Mouse (Mus musculus) embryo, embryonic 10.5 days (tissue): ENCODE data around the gene Maml3.

Experiments used
- DNase-seq: peaks from one replicate; pipeline ENCODE4 v3.0.0-alpha.2; 2015; ENCODE audit warnings: low spot score

Maml3 gene

DNA sequence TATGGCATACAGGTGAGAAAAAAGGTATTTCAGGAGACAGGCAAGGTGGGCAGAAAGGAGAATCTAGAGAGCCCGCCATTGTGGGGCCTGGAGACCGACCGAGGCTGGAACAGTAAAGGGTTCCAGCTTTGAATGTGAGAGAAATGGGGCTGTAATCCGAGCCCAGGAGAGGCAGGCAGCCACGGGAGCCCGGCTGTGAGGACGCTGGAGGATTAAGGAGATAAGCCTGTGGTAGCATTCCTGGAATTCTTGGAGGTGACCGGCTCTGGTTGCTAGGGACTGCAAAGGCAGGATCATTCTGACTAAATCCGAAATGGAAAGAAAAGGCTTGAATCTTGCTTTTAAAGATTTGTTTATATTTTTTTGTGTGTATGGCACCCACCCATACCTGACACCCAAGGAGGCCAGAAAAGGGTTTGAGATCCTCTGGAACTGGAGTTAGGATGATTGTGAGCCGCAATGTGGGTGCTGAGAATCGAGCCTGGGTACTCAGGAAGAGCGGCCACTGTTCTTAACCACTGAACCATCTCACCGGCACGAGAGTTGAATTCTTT, 196.4 kb downstream of the Maml3 start:
- peak; percentile 81 for DNase-seq

- DNase-seq, result no peak
Measured at GRCm38 (mm10) chr3:51907113-51907860, 197.6 kb downstream of the Maml3 start.

DNA sequence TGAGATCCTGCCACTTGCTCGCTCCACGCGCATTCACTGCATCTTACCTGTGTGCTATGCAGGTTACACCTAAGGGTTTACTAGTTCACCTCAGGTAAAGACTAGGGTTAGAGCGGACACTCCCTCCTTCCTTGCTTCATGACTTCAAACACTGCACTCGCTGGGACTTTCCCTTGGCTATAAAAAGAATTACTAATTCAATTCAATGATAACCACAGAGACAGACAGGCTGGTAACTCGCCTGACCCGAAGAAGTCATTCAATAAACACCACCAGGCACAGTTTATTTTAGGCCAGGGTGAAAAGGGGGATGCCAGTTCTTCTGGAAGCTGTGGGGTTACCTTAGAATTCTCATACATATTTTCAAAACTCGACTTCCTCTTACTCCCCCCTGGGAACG, 199.0 kb downstream of the Maml3 start:
- no peak for DNase-seq

- no peak for DNase-seq
Measured at GRCm38 (mm10) chr3:51904357-51904855, 200.5 kb downstream of the Maml3 start.

DNA sequence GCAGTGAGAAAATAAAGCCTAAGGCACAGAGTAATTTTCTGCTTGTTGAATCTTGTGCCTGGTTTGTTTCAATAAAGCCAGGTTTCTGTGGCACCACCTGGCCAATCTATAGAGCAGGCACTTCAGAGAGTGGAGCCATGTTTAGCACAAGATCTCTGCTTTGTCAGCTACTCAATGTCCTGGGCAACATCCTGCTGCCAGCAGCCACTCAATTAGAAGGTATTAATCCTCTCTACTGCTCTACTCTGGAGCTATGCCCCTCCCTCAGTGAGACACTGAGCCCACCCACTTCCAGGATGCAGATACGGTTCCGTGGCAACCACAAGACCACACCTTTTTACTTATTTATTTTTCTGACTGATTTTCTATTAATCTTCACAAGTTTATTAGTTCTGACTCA, 203.7 kb downstream of the Maml3 start:
- DNase-seq, result no peak

GRCm38 (mm10) chr3:51894514-51894913, 210.4 kb downstream of the Maml3 start:
- no peak for DNase-seq

DNA sequence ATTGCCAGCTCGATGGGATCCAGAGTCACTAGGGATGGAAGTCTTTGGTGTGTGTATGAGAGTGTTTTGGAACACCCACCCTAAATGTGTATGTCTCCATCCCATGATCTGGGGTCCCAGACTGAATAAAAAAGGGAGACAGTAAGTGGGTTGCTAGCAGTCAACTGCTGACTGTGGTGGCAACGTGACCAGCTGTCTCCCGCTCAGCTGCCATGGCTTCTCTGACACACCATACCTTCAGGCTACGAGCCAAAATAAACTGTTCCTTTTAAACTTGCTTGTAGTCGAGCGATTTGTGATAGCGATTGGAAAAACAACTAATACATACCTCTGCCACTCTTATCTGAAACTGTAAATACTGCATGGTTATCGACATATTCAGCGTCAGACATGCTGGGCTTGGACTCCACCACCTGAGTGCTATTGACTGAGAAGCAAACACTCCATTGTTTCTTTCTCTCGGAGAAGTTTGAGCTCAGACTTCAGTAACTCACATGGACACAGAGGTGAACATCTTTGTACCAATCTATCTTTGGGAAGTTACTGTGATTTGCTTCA, 213.2 kb downstream of the Maml3 start:
- DNase-seq, result no peak

- no peak for DNase-seq
Measured at GRCm38 (mm10) chr3:51890181-51890580, 214.7 kb downstream of the Maml3 start.

- no peak for DNase-seq
Measured at GRCm38 (mm10) chr3:51889776-51890175, 215.1 kb downstream of the Maml3 start.

DNA sequence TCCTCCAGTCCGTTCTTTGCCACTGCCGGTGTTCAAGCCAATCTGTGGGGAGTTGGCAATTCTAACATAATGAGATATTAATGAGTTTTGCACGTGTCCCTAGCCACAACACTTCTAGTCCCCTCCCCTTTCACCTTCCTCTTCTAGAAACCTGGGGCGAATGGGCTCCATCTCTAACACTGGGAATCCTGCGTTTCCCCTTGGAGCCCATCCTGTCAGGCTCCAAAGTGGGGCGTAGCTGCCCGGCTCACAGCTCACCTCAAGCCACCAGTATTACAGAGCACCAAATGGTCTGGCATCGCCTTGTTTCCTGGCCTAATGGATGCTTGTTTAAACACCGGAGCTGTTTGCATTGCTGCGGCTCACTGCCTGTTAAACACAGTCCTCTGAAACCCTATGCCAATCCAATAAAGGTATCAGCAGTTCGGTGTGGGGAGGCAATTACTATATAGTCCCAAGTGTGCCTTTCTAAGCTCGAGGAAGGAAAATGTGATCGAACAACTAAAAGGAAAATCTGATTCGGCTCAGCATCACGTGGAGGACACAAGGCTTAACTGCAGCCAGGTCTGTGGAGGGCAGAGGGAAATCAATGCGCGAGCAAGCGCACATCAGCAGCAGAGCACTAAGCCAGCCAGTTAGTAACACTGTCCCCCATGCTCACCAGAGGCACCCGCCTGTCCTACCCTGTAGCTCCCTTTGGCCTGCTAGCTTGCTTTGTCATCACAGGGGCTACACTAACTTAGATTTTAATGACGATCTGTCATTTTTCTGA, 216.0 kb downstream of the Maml3 start:
- peak; percentile 72 for DNase-seq

- DNase-seq, result peak; percentile 60
Measured at GRCm38 (mm10) chr3:51888295-51888661, 216.6 kb downstream of the Maml3 start.

GRCm38 (mm10) chr3:51885920-51886319, 219.0 kb downstream of the Maml3 start:
- no peak for DNase-seq

DNA sequence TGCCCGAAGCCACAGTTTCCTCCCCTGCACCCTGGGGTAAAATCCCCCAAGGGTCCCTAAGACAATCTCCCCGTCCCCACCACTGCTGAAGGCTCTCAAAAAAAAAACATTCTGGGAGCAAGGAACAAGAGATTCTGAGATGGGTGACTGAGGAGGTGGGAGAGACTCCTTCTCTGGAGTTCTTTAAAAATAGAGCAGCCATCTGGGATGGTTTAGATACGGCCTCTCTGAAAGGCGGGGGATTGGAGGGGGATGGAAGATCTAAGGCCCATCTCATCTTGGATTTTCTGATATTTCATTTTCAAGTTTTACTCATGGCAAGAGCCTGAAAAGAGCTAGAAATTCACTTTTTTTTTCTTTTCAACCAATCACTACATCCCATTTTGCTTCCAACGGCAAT, 219.4 kb downstream of the Maml3 start:
- DNase-seq, result no peak

DNA sequence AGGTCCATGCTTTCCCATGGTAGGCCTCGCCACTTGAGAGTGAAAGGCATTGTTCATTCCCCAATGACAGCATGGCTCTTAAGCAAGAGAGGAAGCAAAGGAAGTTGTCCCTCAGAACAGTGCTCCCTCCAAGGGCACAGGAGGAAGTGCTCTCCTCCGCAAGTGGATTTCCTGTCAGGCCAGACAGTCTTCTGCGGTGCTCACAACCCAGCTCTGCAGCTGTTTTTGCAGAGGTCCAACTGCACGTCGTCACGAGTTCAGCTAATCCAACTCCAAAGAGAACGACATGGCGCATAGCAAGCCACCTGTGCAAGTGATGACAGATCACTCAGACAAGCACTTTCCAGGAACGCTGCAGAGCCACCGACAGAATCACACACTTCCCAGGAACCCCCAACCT, 222.9 kb downstream of the Maml3 start:
- DNase-seq, result no peak

- DNase-seq, result no peak
Measured at GRCm38 (mm10) chr3:51881393-51881792, 223.5 kb downstream of the Maml3 start.

DNA sequence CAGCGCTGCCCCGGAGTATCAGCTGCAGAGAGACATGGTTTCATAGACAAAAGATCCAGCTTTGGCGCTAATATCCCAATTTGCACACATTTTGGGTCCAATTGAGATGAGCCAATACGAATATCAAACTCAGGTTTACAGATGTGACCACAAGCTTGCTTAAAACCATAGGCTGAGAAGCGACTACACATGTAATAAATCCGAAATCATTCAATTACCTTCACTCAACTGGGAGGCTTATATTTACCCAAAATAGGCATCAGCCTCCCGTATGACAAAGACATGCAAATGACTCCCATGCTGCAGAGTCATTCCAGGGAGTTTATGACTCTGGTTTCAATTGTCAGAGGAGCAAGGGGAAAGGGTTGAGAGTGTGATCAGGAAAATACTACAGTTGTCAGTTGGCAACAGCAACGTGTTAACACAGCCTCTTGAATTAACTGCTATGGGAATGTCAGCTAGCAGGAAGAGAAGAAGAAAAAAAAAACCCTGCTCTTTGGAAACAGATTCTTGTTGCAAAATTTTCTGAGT, 224.3 kb downstream of the Maml3 start:
- DNase-seq, result no peak

- DNase-seq, result no peak
Measured at GRCm38 (mm10) chr3:51879211-51879610, 225.7 kb downstream of the Maml3 start.

- DNase-seq, result no peak
Measured at GRCm38 (mm10) chr3:51878577-51878976, 226.3 kb downstream of the Maml3 start.

DNA sequence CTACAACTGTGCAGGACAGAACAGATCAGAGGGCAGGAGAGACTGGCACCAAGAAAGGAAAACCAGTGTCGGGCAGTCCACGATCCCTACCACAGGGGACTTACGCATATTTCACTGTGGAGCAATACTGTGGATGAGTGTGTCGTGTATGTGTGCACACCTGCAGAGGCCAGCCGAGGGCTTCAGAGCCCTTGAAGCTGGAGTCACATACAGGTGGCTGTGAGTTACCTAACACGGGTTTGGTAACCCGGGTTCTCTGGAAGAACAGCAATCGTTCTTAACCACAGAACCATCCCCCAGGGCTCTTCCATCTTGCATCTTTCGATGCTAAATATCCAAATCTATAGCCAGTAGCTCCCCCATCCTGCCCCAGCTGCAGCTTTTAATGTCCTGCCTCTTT, 228.1 kb downstream of the Maml3 start:
- no peak for DNase-seq

GRCm38 (mm10) chr3:51875629-51876028, 229.2 kb downstream of the Maml3 start:
- no peak for DNase-seq

DNA sequence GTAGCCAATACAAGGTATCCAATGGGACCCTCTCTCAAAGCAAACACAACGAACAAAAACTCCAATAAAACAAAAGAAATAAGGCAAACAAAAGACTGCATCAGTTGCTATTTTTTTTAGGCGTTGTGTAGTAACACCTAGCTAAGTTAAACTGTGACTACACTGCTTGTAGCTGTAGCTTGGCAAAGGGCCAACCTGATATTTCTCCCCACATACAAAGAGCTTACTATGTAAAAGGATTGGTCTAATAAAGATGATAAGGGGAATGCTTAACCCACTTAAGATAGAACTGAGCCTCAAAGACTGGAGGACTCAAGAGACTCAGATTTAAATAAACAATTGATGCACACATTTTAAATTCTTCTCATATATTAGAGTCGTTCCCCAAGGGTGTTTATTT, 230.6 kb downstream of the Maml3 start:
- DNase-seq, result no peak

GRCm38 (mm10) chr3:51872771-51873170, 232.1 kb downstream of the Maml3 start:
- no peak for DNase-seq

- no peak for DNase-seq
Measured at GRCm38 (mm10) chr3:51871346-51871745, 233.5 kb downstream of the Maml3 start.
